Mouse (Mus musculus): ENCODE measurements around the gene Rnf111. TPM values are rescaled to one million over a fixed set of nuclear protein-coding genes. Genes with fewer than 3 reads are reported as not detected.

Rnf111 gene
- polyA plus RNA-seq, 1 experiment = 9.9 TPM

DNA sequence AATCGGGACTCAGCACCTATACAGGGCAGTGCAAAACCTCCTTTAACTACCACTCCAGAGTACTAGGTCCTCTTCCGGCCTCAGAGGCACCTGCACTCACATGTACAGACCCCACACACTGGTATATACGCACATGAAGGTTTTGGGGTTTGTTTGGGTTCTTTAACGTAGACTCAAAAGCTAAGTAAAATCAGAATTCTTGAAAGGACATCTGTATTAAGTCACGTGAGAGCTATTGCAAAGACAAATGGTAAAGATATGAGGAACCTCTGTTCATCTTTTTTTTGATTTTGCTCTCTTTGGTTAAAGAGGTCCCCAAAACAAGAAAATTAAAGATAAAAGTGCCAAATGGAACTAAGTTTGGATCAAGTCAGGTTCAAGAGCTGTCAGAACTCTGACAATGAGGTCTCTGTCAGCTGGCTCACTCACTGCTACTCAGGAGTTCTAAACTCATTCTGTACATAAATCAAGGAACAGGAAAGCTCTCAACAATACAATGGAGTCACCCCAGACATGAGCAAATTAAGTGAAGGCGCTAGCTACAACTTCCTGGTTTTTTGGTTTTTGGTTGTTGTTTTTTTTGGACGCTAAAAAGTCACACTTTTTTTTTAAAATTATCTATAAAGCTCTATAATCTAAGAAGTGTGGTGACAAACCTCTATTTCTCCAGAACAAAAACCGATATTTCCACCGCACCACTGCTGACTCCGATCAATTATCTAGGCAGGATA lies 1.1 kb downstream of the Rnf111 start:
- no peaks in the 10 kb centered on the region for H3K36me3 ChIP-seq (ENCODE audit: control insufficient read depth, insufficient read depth)
- peaks cover 5% of the 10 kb centered on the region for H3K27me3 ChIP-seq (ENCODE audit: control insufficient read depth, insufficient read depth, insufficient read length)
- peak overlapping the region; percentile 90 for H3K4me2 ChIP-seq (ENCODE audit: low read depth)
- TF ChIP-seq MYOD1 (IDR thresholded peaks at IDR 0.05; ENCODE audit: control insufficient read depth in 1 of 3, insufficient read length in 2 of 3, low read depth in 2 of 3) (no peak), E2F4 (IDR thresholded peaks at IDR 0.05; ENCODE audit: insufficient read depth) (no peak), CEBPB (IDR thresholded peaks at IDR 0.05; ENCODE audit: insufficient read depth, poor library complexity, severe bottlenecking) (no peak), MAX (IDR thresholded peaks at IDR 0.05; ENCODE audit: low read depth) (no peak), USF1 (IDR thresholded peaks at IDR 0.05; ENCODE audit: low read depth) (no peak), POLR2AphosphoS2 (IDR thresholded peaks at IDR 0.05; ENCODE audit: insufficient read length, low read depth) (no peak), REST (IDR thresholded peaks at IDR 0.05; ENCODE audit: insufficient read depth, insufficient read length) (no peak), TCF12 (IDR thresholded peaks at IDR 0.05; ENCODE audit: insufficient read depth, poor library complexity, severe bottlenecking) (no peak), MYOG (IDR thresholded peaks at IDR 0.05; ENCODE audit: control insufficient read depth in 1 of 3, insufficient read depth in 1 of 3, insufficient read length in 2 of 3, low read depth in 2 of 3) (no peak), SRF (IDR thresholded peaks at IDR 0.05; ENCODE audit: control insufficient read depth, insufficient read length, low read depth) (no peak), TCF3 (IDR thresholded peaks at IDR 0.05; ENCODE audit: insufficient read length, low read depth) (no peak), POLR2A (IDR thresholded peaks at IDR 0.05; ENCODE audit: insufficient read length, low read depth) (no peak)
- peaks cover 56% of the 10 kb centered on the region for H3K79me2 ChIP-seq (ENCODE audit: control insufficient read depth, insufficient read depth)
- peak overlapping the region; percentile 83 for H3ac ChIP-seq (ENCODE audit: control insufficient read depth, insufficient read length)
- peak overlapping the region; percentile 31 for H3K4me3 ChIP-seq

DNA sequence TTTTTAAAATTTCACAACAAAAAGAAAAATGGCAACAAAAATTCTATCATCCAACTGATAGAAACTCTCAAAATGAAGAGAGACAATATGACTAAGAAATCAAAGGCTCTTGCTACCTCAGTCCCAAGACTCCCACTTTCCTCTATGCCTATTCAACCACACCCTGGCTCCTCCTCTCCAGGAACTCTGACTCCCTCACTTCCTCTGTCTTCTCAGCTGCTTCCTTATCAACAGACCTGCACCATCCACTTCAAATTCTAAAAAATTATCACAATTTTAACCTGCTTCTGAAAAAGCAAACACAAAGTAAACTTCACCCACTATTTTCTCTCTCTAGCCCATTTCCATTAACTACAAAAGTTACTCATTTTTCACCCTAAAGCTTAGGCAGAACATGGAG lies 6.5 kb downstream of the Rnf111 start:
- H3K4me3 ChIP-seq = no peak overlapping the region
- H3ac ChIP-seq (ENCODE audit: control insufficient read depth, insufficient read length) = no peak overlapping the region
- no peaks in the 10 kb centered on the region for H3K27me3 ChIP-seq (ENCODE audit: control insufficient read depth, insufficient read depth, insufficient read length)
- H3K4me2 ChIP-seq (ENCODE audit: low read depth) = no peak overlapping the region
- H3K79me2 ChIP-seq (ENCODE audit: control insufficient read depth, insufficient read depth) = peaks cover 97% of the 10 kb centered on the region
- TF ChIP-seq MAX (IDR thresholded peaks at IDR 0.05; ENCODE audit: low read depth) = no peak
- TF ChIP-seq REST (IDR thresholded peaks at IDR 0.05; ENCODE audit: insufficient read depth, insufficient read length) = no peak
- TF ChIP-seq CEBPB (IDR thresholded peaks at IDR 0.05; ENCODE audit: insufficient read depth, poor library complexity, severe bottlenecking) = no peak
- no peak for TF ChIP-seq POLR2A (IDR thresholded peaks at IDR 0.05; ENCODE audit: insufficient read length, low read depth)
- TF ChIP-seq E2F4 (IDR thresholded peaks at IDR 0.05; ENCODE audit: insufficient read depth) = no peak
- no peak for TF ChIP-seq TCF3 (IDR thresholded peaks at IDR 0.05; ENCODE audit: insufficient read length, low read depth)
- no peak for TF ChIP-seq POLR2AphosphoS2 (IDR thresholded peaks at IDR 0.05; ENCODE audit: insufficient read length, low read depth)
- TF ChIP-seq MYOG (IDR thresholded peaks at IDR 0.05; ENCODE audit: control insufficient read depth in 1 of 3, insufficient read depth in 1 of 3, insufficient read length in 2 of 3, low read depth in 2 of 3) = no peak
- no peak for TF ChIP-seq TCF12 (IDR thresholded peaks at IDR 0.05; ENCODE audit: insufficient read depth, poor library complexity, severe bottlenecking)
- no peak for TF ChIP-seq SRF (IDR thresholded peaks at IDR 0.05; ENCODE audit: control insufficient read depth, insufficient read length, low read depth)
- no peak for TF ChIP-seq USF1 (IDR thresholded peaks at IDR 0.05; ENCODE audit: low read depth)
- no peak for TF ChIP-seq MYOD1 (IDR thresholded peaks at IDR 0.05; ENCODE audit: control insufficient read depth in 1 of 3, insufficient read length in 2 of 3, low read depth in 2 of 3)
- peaks cover 6% of the 10 kb centered on the region for H3K36me3 ChIP-seq (ENCODE audit: control insufficient read depth, insufficient read depth)

DNA sequence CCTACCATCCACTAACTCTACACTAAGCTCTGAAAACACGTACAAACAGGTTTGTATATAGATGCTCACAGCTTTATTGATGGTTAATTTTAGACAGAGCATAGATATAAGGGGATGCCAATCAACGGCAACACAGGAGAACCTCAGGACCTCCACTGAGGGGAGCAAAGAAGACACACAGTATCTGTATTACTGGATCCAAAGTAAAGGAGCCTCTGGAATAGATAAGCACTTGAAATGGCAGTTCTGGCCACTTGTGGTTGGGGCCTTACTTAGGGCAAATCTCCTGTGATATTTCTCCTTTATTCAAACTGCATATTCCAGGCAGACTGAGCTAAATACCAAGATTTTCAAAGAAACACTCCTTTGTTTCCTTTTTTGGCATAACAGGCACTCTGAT lies 10.5 kb downstream of the Rnf111 start:
- H3ac ChIP-seq (ENCODE audit: control insufficient read depth, insufficient read length) = no peak overlapping the region
- no peak overlapping the region for H3K4me2 ChIP-seq (ENCODE audit: low read depth)
- no peaks in the 10 kb centered on the region for H3K27me3 ChIP-seq (ENCODE audit: control insufficient read depth, insufficient read depth, insufficient read length)
- TF ChIP-seq MYOD1 (IDR thresholded peaks at IDR 0.05; ENCODE audit: control insufficient read depth in 1 of 3, insufficient read length in 2 of 3, low read depth in 2 of 3) (no peak), CEBPB (IDR thresholded peaks at IDR 0.05; ENCODE audit: insufficient read depth, poor library complexity, severe bottlenecking) (no peak), POLR2A (IDR thresholded peaks at IDR 0.05; ENCODE audit: insufficient read length, low read depth) (no peak), MYOG (IDR thresholded peaks at IDR 0.05; ENCODE audit: control insufficient read depth in 1 of 3, insufficient read depth in 1 of 3, insufficient read length in 2 of 3, low read depth in 2 of 3) (no peak), SRF (IDR thresholded peaks at IDR 0.05; ENCODE audit: control insufficient read depth, insufficient read length, low read depth) (no peak), POLR2AphosphoS2 (IDR thresholded peaks at IDR 0.05; ENCODE audit: insufficient read length, low read depth) (no peak)
- H3K4me3 ChIP-seq = no peak overlapping the region
- peaks cover 93% of the 10 kb centered on the region for H3K79me2 ChIP-seq (ENCODE audit: control insufficient read depth, insufficient read depth)
- peaks cover 6% of the 10 kb centered on the region for H3K36me3 ChIP-seq (ENCODE audit: control insufficient read depth, insufficient read depth)

- Histone ChIP-seq H3K4me3 (no peak overlapping the region), H3K36me3 (ENCODE audit: control insufficient read depth, insufficient read depth) (peaks cover 6% of the 10 kb centered on the region), H3K4me2 (ENCODE audit: low read depth) (no peak overlapping the region), H3ac (ENCODE audit: control insufficient read depth, insufficient read length) (no peak overlapping the region), H3K27me3 (ENCODE audit: control insufficient read depth, insufficient read depth, insufficient read length) (no peaks in the 10 kb centered on the region), H3K79me2 (ENCODE audit: control insufficient read depth, insufficient read depth) (peaks cover 93% of the 10 kb centered on the region)
- no peak for TF ChIP-seq USF1 (IDR thresholded peaks at IDR 0.05; ENCODE audit: low read depth)
- TF ChIP-seq SRF (IDR thresholded peaks at IDR 0.05; ENCODE audit: control insufficient read depth, insufficient read length, low read depth) = no peak
- TF ChIP-seq MYOD1 (IDR thresholded peaks at IDR 0.05; ENCODE audit: control insufficient read depth in 1 of 3, insufficient read length in 2 of 3, low read depth in 2 of 3) = no peak
These were observed 12.3 kb downstream of the Rnf111 start for GRCm38 (mm10) chr9:70491176-70491575.

DNA sequence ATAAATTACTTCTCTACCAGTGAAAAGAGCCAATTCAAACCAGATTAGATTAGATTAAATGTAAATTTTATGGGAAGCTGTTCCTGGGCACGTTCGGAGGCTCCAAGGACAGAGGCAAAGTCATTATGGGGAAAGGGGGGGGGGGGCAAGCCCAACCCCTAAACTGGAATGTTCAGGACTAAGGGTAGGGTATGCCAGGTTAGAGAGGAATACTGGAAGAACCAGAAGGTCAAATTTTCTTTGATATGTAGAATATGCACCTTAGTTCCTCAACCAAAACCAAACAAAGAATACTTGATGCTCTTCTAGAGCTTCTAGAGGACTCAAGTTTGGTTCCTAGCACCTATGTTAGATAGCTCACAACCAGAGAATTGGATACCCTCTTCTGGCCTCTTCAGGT lies 16.1 kb downstream of the Rnf111 start:
- no peak for TF ChIP-seq MYOD1 (IDR thresholded peaks at IDR 0.05; ENCODE audit: control insufficient read depth in 1 of 3, insufficient read length in 2 of 3, low read depth in 2 of 3)
- TF ChIP-seq E2F4 (IDR thresholded peaks at IDR 0.05; ENCODE audit: insufficient read depth) = no peak
- TF ChIP-seq CEBPB (IDR thresholded peaks at IDR 0.05; ENCODE audit: insufficient read depth, poor library complexity, severe bottlenecking) = no peak
- no peak for TF ChIP-seq POLR2A (IDR thresholded peaks at IDR 0.05; ENCODE audit: insufficient read length, low read depth)
- no peak for TF ChIP-seq REST (IDR thresholded peaks at IDR 0.05; ENCODE audit: insufficient read depth, insufficient read length)
- TF ChIP-seq MAX (IDR thresholded peaks at IDR 0.05; ENCODE audit: low read depth) = no peak
- no peak for TF ChIP-seq TCF3 (IDR thresholded peaks at IDR 0.05; ENCODE audit: insufficient read length, low read depth)
- TF ChIP-seq USF1 (IDR thresholded peaks at IDR 0.05; ENCODE audit: low read depth) = no peak
- no peak for TF ChIP-seq POLR2AphosphoS2 (IDR thresholded peaks at IDR 0.05; ENCODE audit: insufficient read length, low read depth)
- TF ChIP-seq SRF (IDR thresholded peaks at IDR 0.05; ENCODE audit: control insufficient read depth, insufficient read length, low read depth) = no peak
- TF ChIP-seq MYOG (IDR thresholded peaks at IDR 0.05; ENCODE audit: control insufficient read depth in 1 of 3, insufficient read depth in 1 of 3, insufficient read length in 2 of 3, low read depth in 2 of 3) = no peak
- TF ChIP-seq TCF12 (IDR thresholded peaks at IDR 0.05; ENCODE audit: insufficient read depth, poor library complexity, severe bottlenecking) = no peak
- H3K4me3 ChIP-seq = no peak overlapping the region
- no peaks in the 10 kb centered on the region for H3K36me3 ChIP-seq (ENCODE audit: control insufficient read depth, insufficient read depth)

More for the DNA sequence above, 16.1 kb downstream of the Rnf111 start:
- H3ac ChIP-seq (ENCODE audit: control insufficient read depth, insufficient read length) = no peak overlapping the region
- no peaks in the 10 kb centered on the region for H3K27me3 ChIP-seq (ENCODE audit: control insufficient read depth, insufficient read depth, insufficient read length)
- peaks cover 94% of the 10 kb centered on the region for H3K79me2 ChIP-seq (ENCODE audit: control insufficient read depth, insufficient read depth)
- H3K4me2 ChIP-seq (ENCODE audit: low read depth) = no peak overlapping the region
